Mouse (Mus musculus): Measurements from ENCODE around the gene Slc41a2. TPM values are rescaled to one million over a fixed set of nuclear protein-coding genes. Genes with fewer than 3 reads are reported as not detected.

Slc41a2 gene
- total RNA-seq, 2 experiments from 2014 or later, result 1.3 to 1.5 TPM

- intact Hi-C loops (cut with DNase I), result no loop called here
- DNase-seq, result no peak
Observed at GRCm38 (mm10) chr10:83244131-83244530, 93.6 kb downstream of the Slc41a2 start.

GRCm38 (mm10) chr10:83242106-83242686 is 95.5 kb downstream of the Slc41a2 start:
- intact Hi-C loops (cut with DNase I), result no loop called here
- DNase-seq, result no peak

GRCm38 (mm10) chr10:83234391-83234790 is 103.3 kb downstream of the Slc41a2 start:
- intact Hi-C loops (cut with DNase I), result no loop called here
- DNase-seq, result no peak

GRCm38 (mm10) chr10:83233967-83234366 is 103.7 kb downstream of the Slc41a2 start:
- intact Hi-C loops (cut with DNase I), result no loop called here
- no peak for DNase-seq

GRCm38 (mm10) chr10:83228626-83229025 is 109.1 kb downstream of the Slc41a2 start:
- intact Hi-C loops (cut with DNase I), result no loop called here
- no peak for DNase-seq

GRCm38 (mm10) chr10:83224999-83225398 is 112.7 kb downstream of the Slc41a2 start:
- intact Hi-C loops (cut with DNase I), result loop anchor here (5.0 kb wide), 1 partner anchor 127 kb away; no protein-coding TSS in a partner anchor
- peak in 1 of 2 experiments; percentile 20 for DNase-seq

GRCm38 (mm10) chr10:83220847-83221246 is 116.8 kb downstream of the Slc41a2 start:
- intact Hi-C loops (cut with DNase I), result loop anchor here (5.0 kb wide), 1 partner anchor 131 kb away; no protein-coding TSS in a partner anchor
- DNase-seq, result no peak

- intact Hi-C loops (cut with DNase I), result loop anchor here (5.0 kb wide), 1 partner anchor 132 kb away; no protein-coding TSS in a partner anchor
- DNase-seq, result no peak
Observed at GRCm38 (mm10) chr10:83220217-83220616, 117.5 kb downstream of the Slc41a2 start.

GRCm38 (mm10) chr10:83219729-83220128 is 118.0 kb downstream of the Slc41a2 start:
- intact Hi-C loops (cut with DNase I), result loop anchor here (5.0 kb wide), 1 partner anchor 133 kb away; no protein-coding TSS in a partner anchor
- peak; percentile 59 to 68 for DNase-seq

GRCm38 (mm10) chr10:83218778-83219177 is 118.9 kb downstream of the Slc41a2 start:
- intact Hi-C loops (cut with DNase I), result no loop called here
- DNase-seq, result no peak

GRCm38 (mm10) chr10:83217256-83217655 is 120.4 kb downstream of the Slc41a2 start:
- intact Hi-C loops (cut with DNase I), result no loop called here
- peak; percentile 29 to 41 for DNase-seq

GRCm38 (mm10) chr10:83215559-83215958 is 122.1 kb downstream of the Slc41a2 start:
- no peak for DNase-seq
- intact Hi-C loops (cut with DNase I), result no loop called here

GRCm38 (mm10) chr10:83212618-83213017 is 125.1 kb downstream of the Slc41a2 start:
- intact Hi-C loops (cut with DNase I), result no loop called here
- no peak for DNase-seq

- DNase-seq, result no peak
Observed at GRCm38 (mm10) chr10:83210968-83211583, 126.6 kb downstream of the Slc41a2 start.

GRCm38 (mm10) chr10:83210122-83210521 is 127.6 kb downstream of the Slc41a2 start:
- intact Hi-C loops (cut with DNase I), result no loop called here
- no peak for DNase-seq

More at GRCm38 (mm10) chr10:83210968-83211583, 126.6 kb downstream of the Slc41a2 start:
- intact Hi-C loops (cut with DNase I), result no loop called here

- DNase-seq, result no peak
- intact Hi-C loops (cut with DNase I), result no loop called here
Observed at GRCm38 (mm10) chr10:83209388-83209787, 128.3 kb downstream of the Slc41a2 start.

- no peak for DNase-seq
- intact Hi-C loops (cut with DNase I), result no loop called here
Observed at GRCm38 (mm10) chr10:83208436-83208835, 129.2 kb downstream of the Slc41a2 start.

GRCm38 (mm10) chr10:83202906-83203702 is 134.6 kb downstream of the Slc41a2 start:
- intact Hi-C loops (cut with DNase I), result no loop called here
- DNase-seq, result no peak

GRCm38 (mm10) chr10:83201525-83201924 is 136.2 kb downstream of the Slc41a2 start:
- intact Hi-C loops (cut with DNase I), result no loop called here
- no peak for DNase-seq

GRCm38 (mm10) chr10:83199290-83199689 is 138.4 kb downstream of the Slc41a2 start:
- DNase-seq, result no peak
- intact Hi-C loops (cut with DNase I), result loop anchor here (5.0 to 10.0 kb wide), 2 partner anchors 97 to 384 kb away; no protein-coding TSS in a partner anchor

- DNase-seq, result no peak
- intact Hi-C loops (cut with DNase I), result loop anchor here (1.0 to 10.0 kb wide), 3 partner anchors 96 to 384 kb away; no protein-coding TSS in a partner anchor
Observed at GRCm38 (mm10) chr10:83198692-83199091, 139.0 kb downstream of the Slc41a2 start.
